Mouse (Mus musculus): ENCODE results near the gene Grm2.

GRCm38 (mm10) chr9:106610727-106611126 lies 45.2 kb downstream of the Grm2 start:
- no peak for TF ChIP-seq POLR2A (IDR thresholded peaks at IDR 0.05; ENCODE audit: extremely low read depth, insufficient read depth, low read length)
- TF ChIP-seq CTCF (IDR thresholded peaks at IDR 0.05; ENCODE audit: extremely low read depth, insufficient read depth, low read length), result no peak
